Comparison of ENCODE assay signal across 12 mouse cellular contexts in genomic region chr4:144974458-144974857, GRCm38 (mm10).
"Had no signal": no experiment of that assay in that cellular context is flagged by ENCODE, and none has a peak within 500 bp of the region (broad histone marks: within the 10 kb centered on the region; RNA-seq: fewer than 3 reads in every experiment).

No protein-coding gene starts in this region.

- H3K4me2 ChIP-seq: intestine, embryonic 15.5 days; limb, embryonic 15.5 days; lung, embryonic 14.5 days; midbrain, embryonic 13.5 days had no signal

- H3K4me3 ChIP-seq: intestine, embryonic 15.5 days; limb, embryonic 15.5 days; midbrain, embryonic 13.5 days had no signal

- H3K4me1 ChIP-seq: midbrain, embryonic 13.5 days had no signal

- H3K36me3 ChIP-seq: limb, embryonic 15.5 days had no signal

- H3K27me3 ChIP-seq: intestine, embryonic 15.5 days; limb, embryonic 15.5 days; midbrain, embryonic 13.5 days had no signal

- H3K9ac ChIP-seq: intestine, embryonic 15.5 days; limb, embryonic 15.5 days; liver, embryonic 14.5 days; lung, embryonic 14.5 days; midbrain, embryonic 13.5 days had no signal

- H3K9me3 ChIP-seq: intestine, embryonic 15.5 days; limb, embryonic 15.5 days; midbrain, embryonic 13.5 days had no signal

- H3K27ac ChIP-seq: intestine, embryonic 15.5 days; limb, embryonic 15.5 days; liver, embryonic 14.5 days; midbrain, embryonic 13.5 days had no signal

- DNase-seq: kidney, adult 18-20 months; kidney, postnatal 36 days; lung, embryonic 14.5 days; lung, postnatal 10 days; lung, postnatal 4 days; right cerebral cortex, postnatal 14 days; thymus, adult 2 months; thymus, postnatal 4 days had no signal

- ATAC-seq: intestine, embryonic 15.5 days; midbrain, embryonic 13.5 days had no signal
